Mouse (Mus musculus): ENCODE measurements around the gene Zfp729a. TPM values are rescaled to one million over a fixed set of nuclear protein-coding genes. Genes with fewer than 3 reads are reported as not detected.

Zfp729a gene
- polyA plus RNA-seq, 1 experiment from 2014 or later, result 4.1 TPM

- Histone ChIP-seq H3K36me3 (ENCODE audit: control insufficient read depth, insufficient read depth, low read length) (no peaks in the 10 kb centered on the region), H3K4me3 (ENCODE audit: low read depth, low read length) (no peak overlapping the region), H3K27ac (ENCODE audit: low read depth, low read length) (no peak overlapping the region), H3K9me3 (ENCODE audit: control insufficient read depth, low read length) (no peaks in the 10 kb centered on the region), H3K4me2 (ENCODE audit: low read depth, low read length) (no peak overlapping the region), H3K9ac (replicated peaks; ENCODE audit: low read depth, low read length) (no peak overlapping the region), H3K4me1 (ENCODE audit: control insufficient read depth, insufficient read depth, low read length) (no peaks in the 10 kb centered on the region), H3K27me3 (ENCODE audit: control insufficient read depth, insufficient read depth, low read length) (no peaks in the 10 kb centered on the region)
- 79% methylated on average over 5 of the region's 5 CpGs for WGBS
- ATAC-seq (ENCODE audit: low read depth), result no peak
These were observed 64.9 kb downstream of the Zfp729a start for GRCm38 (mm10) chr13:67572591-67573189.

Other genes with a start within 250 kb of the Zfp729a start
- 3.4 and 3.5 TPM in 2 replicates for gene Zfp429, start 238.0 kb downstream of the Zfp729a start, polyA plus RNA-seq (2014; fragmentation: Nextera tagmentation; extraction: Ambion mirVana)
- gene Zfp459, start 216.4 kb downstream of the Zfp729a start, polyA plus RNA-seq (2014; fragmentation: Nextera tagmentation; extraction: Ambion mirVana), result 0.46 and 1.2 TPM in 2 replicates
- 5.3 and 7.6 TPM in 2 replicates for gene Zfp874a, start 186.2 kb downstream of the Zfp729a start, polyA plus RNA-seq (2014; fragmentation: Nextera tagmentation; extraction: Ambion mirVana)
- gene Zfp874b, start 153.5 kb downstream of the Zfp729a start, polyA plus RNA-seq (2014; fragmentation: Nextera tagmentation; extraction: Ambion mirVana), result 2.7 and 3.5 TPM in 2 replicates
- gene Zfp58, start 137.2 kb downstream of the Zfp729a start, polyA plus RNA-seq (2014; fragmentation: Nextera tagmentation; extraction: Ambion mirVana), result 11.0 and 12.6 TPM in 2 replicates
- not detected in 2 replicates for gene Gm26965, start 111.6 kb downstream of the Zfp729a start, polyA plus RNA-seq (2014; fragmentation: Nextera tagmentation; extraction: Ambion mirVana)
- 40.4 and 42.6 TPM in 2 replicates for gene Zfp87, start 111.6 kb downstream of the Zfp729a start, polyA plus RNA-seq (2014; fragmentation: Nextera tagmentation; extraction: Ambion mirVana)
- 17.8 and 18.4 TPM in 2 replicates for gene Zfp748, start 84.0 kb downstream of the Zfp729a start, polyA plus RNA-seq (2014; fragmentation: Nextera tagmentation; extraction: Ambion mirVana)
- gene Zfp729b, start 28.1 kb downstream of the Zfp729a start, polyA plus RNA-seq (2014; fragmentation: Nextera tagmentation; extraction: Ambion mirVana), result 6.1 and 7.2 TPM in 2 replicates
- 1.2 TPM in 1 of 2 replicates, not detected in the other for gene Gm49345, start within 50 bp of the Zfp729a start, polyA plus RNA-seq (2014; fragmentation: Nextera tagmentation; extraction: Ambion mirVana)
- 15.2 and 17.3 TPM in 2 replicates for gene Zfp738, start 49.3 kb upstream of the Zfp729a start, polyA plus RNA-seq (2014; fragmentation: Nextera tagmentation; extraction: Ambion mirVana)
- 6.1 TPM in 2 replicates for gene Zfp65, start 91.4 kb upstream of the Zfp729a start, polyA plus RNA-seq (2014; fragmentation: Nextera tagmentation; extraction: Ambion mirVana)
- gene Zfp85, start 117.4 kb upstream of the Zfp729a start, polyA plus RNA-seq (2014; fragmentation: Nextera tagmentation; extraction: Ambion mirVana), result 7.9 and 9.3 TPM in 2 replicates
- gene Zfp493, start 141.9 kb upstream of the Zfp729a start, polyA plus RNA-seq (2014; fragmentation: Nextera tagmentation; extraction: Ambion mirVana), result 3.2 and 3.3 TPM in 2 replicates
- gene Zfp273, start 175.9 kb upstream of the Zfp729a start, polyA plus RNA-seq (2014; fragmentation: Nextera tagmentation; extraction: Ambion mirVana), result 13.1 and 14.2 TPM in 2 replicates
- 6.9 and 8.3 TPM in 2 replicates for gene Gm10037, start 193.3 kb upstream of the Zfp729a start, polyA plus RNA-seq (2014; fragmentation: Nextera tagmentation; extraction: Ambion mirVana)
- gene BC048507, start 225.5 kb upstream of the Zfp729a start, polyA plus RNA-seq (2014; fragmentation: Nextera tagmentation; extraction: Ambion mirVana), result 0.49 TPM in 1 of 2 replicates, not detected in the other

Data from neural tube, embryonic 14.5 days (tissue).